Mouse (Mus musculus): Measurements from ENCODE around the gene Scyl3.

The Scyl3 gene

DNA sequence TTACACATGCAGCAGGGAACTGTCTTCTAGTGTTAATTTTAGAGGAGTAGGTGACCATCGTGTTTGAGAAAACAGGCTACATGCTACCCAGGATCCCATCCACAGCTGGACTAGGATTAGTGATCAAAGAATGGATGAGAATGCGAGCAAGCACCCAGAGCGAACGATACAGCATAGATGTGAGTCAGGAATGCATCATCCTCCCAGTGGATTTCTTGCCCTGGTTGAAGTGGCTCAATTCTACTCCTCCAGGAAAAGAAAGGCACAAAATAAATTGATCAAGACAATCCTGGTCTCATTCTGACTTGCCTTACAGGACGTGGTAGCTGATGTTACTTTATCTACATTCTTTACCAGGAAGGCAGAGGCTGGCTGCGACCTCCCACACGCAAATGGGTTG is at the start of gene Scyl3:
TSS of gene Scyl3 (plus strand) at position 255 of the 400 bp plus-strand sequence.
- no peak for DNase-seq (ENCODE audit: low read depth, low spot score)

DNA sequence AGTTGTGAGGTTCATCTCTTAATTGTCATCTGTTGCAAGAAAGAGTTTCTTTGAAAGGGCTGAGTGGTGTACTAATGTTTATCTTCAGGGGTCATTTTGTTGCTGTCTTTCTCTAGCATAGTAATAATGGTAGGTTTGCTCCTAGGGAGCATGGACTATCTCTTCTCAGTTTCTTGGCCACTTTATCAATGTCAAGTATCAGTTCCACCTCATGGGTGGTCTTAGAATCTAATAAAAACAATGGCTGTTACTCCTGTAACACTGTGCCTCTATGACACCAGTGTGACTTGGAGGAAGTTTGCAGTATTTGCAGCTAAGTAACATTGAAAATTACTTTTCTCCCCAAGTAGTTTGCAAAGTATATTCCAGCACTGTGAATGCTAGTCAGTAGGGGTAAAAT is 39.3 kb upstream of the Scyl3 start:
- DNase-seq (ENCODE audit: low read depth, low spot score): no peak

DNA sequence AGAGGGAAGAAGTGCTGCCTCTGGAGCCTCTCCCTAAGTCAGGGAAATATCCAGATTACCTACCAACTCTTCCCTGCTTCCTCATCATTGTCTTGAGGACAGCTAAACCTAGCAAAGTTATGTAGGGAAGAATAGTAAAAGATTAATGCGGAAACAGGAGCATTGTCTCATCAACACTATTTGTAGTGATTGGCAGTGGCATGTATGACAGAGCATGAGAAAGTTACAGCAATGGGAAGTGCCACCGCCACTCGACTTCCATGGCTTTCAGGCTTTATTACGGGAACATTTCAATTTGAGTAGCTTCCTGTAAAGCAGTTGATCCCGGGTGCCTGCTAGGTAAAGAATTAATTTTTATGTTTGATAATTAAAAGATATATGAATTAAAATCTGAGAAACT is 35.6 kb upstream of the Scyl3 start:
- no peak for DNase-seq (ENCODE audit: low read depth, low spot score)

DNA sequence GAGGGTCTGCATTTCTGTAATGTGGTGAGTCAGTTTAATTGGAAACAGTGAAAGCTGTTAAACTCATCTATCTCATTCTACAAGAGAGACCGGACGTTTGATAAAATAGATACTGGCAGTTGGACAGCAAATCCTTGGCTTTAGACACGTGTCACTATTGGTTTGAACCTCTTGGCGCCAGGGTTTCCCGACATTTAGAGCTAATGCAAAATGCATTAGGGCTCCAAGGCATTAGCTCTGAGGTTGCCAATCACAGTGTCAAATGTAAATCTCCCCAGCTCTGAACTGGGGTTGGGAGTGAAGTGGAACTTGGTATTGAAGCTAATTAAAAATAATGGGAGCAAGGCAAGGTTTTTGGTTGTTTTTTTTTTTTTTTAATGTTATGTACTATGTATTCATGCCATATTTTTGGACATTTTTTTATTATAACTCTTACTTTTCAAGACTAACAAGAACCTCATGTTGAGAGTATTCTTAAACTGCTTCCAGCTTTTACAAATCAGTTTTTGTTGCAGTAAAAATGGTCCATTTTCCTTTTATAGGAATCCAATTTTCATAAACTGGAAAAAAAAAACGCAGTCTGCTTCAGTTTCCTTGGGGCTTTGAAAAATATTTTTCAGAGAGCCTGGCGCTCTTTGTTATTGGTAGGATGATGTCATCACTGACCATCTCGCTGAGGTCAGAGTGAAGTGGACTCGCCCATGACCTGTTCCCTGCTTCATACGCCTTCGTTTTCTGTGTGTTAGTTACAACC is 34.9 kb upstream of the Scyl3 start:
- peak; percentile 23 for DNase-seq (ENCODE audit: low read depth, low spot score)

DNA sequence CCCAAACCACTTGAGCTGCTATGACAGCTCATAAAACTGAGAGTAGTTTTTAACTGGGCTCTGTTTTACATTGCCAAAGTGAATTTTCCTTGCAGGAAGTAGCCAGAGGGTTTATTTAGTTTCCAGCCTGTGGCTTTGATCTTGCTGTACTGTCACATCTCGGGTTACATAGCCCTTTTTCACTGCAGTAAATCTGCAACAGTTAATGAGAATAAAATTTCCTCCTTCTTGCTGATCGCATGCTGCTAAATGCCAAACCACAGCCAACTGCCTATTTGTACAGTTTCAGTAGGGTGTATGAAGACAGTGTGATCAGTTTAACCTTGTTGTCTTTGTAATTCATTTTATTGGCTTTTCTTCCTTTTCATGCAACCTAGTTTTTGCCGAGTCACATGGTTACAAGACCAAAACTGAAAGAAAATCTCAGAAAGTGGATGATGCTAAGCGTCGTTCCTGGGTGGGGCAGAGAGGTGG is 30.6 kb upstream of the Scyl3 start:
- DNase-seq (ENCODE audit: low read depth, low spot score): peak; percentile 88

DNA sequence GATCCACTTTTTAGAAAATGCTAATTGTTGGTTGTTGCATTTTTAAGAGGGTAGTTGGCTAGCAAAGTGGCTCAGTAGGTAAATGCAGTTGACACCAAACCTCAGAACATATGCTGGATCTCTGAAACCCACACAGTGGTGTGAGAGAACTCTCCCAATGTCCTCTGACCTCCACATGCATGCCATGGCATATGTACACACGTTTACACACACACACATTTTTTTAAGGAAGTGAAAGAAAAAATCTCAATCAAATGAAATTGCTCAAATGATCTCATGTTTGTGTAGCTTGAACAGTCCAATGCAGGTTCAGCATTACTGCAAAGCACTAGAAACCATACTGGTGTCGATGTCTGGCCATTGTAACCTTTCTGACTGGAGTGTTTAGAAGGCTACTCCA is 29.3 kb upstream of the Scyl3 start:
- DNase-seq (ENCODE audit: low read depth, low spot score): no peak

DNA sequence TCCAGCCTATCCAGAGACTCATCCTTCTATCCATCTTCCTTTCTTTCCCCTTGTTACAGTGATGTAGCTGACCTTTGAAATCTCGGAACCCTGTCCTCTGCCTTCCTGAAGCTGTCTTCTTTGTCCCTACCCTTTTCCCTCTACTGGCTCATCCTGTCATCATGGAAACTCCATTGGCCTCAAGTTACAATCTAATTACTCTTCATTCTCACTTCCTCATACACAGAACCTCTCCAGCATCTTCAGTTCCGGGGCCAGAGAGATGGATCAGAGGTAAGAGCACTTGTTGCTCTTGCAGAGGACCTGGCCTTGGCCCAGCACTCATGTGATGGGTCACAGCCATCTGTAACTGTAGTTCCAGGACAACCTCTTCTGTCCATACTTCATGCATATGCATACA is 28.7 kb upstream of the Scyl3 start:
- DNase-seq (ENCODE audit: low read depth, low spot score): no peak

DNA sequence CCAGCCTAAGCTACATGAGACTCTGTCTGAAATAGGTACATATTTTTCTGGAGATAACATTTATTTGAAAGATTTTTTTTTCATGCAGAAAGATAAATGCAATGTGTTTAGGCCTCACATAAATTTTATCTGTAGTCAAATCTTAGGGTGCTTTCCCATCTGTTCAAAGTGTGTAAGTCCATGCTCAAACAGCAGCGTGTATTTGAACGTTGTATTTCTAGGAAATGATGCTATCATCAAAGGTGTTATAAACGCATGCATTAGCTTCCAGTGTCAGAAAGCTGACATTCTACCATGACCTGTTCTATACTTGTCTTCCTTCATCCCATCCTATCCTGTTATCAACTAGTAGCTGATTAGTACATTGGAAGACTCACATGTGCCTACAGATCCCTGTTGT is 25.5 kb upstream of the Scyl3 start:
- no peak for DNase-seq (ENCODE audit: low read depth, low spot score)

DNA sequence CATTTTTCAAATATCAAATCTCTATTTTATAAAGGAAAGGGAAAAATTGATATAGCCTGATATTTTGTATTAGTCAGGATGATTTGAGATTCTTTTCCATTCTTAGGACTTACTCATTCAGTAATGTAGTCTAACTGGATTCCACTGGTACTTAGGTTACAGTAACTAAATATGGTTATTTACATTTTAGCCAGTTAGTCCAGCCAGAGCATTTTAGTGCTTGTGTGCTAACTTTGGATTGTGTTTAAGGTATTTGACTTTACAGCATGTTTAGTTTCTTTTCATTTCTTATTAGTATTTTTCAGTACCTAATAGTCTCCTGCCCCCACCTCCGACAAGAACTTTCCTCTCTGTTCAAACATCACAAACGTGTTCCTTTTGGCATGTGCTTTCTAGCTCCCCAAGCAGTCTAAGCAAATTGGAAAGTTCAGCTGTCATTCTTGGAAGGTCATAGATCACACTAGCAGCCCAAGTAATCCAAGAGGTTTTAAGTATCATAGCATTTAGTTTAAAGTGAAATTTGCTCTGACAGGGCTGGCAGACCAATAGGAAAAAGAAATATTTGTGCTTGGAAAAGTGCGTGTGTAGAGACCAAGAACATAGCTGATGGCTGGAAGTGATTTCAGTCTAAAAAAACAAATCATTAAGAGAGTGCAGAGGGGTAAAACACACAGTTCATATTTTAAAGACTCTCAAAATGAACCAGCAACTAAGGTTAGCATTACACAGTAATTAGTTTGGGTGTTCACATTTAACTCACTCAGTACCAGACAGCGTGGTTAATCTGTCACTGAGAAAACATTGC is 21.7 kb upstream of the Scyl3 start:
- DNase-seq (ENCODE audit: low read depth, low spot score): peak; percentile 67

DNA sequence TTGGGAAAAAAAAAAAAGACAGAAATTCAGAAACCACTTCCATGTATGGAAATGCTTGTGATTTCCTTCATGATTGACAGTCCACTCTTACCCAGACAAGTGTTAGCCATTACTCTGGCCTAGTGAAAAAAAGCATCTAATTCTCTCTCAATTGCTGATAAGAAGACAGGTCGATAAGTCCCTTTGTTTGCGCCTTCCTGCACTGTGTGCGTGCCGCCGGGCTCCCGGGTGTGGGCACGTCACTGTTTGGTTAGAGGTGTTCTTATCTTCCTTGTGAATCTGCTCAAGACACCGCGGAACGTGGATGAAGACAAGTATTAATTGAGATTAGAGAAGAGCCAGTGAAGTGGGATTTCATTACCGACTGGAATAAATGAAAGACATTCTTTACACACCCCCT is 20.5 kb upstream of the Scyl3 start:
- DNase-seq (ENCODE audit: low read depth, low spot score): no peak

DNA sequence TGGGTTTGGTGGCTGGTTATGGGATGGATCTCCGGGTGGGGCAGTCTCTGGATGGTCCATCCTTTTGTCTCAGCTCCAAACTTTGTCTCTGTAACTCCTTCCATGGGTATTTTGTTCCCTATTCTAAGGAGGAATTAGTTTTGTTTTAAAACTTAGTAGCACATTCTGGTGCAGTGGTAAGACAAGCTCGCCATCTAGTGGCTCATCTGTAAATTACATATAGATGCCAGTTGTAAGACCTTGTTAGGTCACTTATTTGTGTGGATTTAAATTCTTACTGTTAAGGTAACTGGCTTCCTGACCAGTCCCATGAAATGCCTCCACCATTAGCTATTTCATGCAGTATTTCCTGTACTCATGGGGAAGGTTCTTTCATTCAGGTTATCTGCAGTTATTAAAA is 18.6 kb upstream of the Scyl3 start:
- DNase-seq (ENCODE audit: low read depth, low spot score): peak; percentile 83

DNA sequence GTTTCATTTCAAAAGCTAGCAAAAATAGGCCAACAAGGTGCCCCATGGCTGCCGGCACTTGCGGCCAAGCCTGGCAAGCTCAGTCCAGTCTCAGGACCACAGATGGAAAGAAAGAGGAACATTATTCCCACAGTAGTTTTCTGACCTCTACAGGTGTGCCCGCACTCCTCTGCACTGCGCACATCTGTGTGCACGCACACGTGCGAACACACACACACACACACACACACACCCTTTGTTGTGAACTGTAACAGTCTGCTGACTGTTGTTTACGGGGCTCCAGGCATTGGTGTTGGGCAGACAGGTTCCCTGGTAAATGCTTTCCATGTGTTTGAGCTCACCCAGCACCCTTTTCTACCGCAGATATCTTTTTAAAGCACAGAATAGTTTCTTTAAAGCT is 18.1 kb upstream of the Scyl3 start:
- no peak for DNase-seq (ENCODE audit: low read depth, low spot score)

DNA sequence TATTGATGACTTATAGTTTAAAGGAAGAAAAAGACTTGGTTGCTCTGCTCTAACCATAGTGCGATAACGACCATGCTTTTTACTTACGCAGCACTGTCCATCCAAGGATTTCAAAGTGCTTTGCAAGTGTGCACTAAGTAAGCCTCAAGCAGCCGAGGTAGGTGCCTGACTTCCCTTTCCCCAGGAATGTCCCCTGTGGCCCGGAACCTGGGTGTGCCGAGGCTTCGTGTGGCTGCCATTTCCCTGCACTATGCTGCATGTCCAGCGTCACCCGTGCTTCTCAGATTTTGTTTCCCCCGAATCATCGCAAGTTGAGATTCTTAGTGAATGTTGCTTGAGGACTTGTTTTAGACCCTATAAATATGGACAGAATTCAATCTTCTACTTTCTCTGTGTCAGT is 16.9 kb upstream of the Scyl3 start:
- DNase-seq (ENCODE audit: low read depth, low spot score): no peak

DNA sequence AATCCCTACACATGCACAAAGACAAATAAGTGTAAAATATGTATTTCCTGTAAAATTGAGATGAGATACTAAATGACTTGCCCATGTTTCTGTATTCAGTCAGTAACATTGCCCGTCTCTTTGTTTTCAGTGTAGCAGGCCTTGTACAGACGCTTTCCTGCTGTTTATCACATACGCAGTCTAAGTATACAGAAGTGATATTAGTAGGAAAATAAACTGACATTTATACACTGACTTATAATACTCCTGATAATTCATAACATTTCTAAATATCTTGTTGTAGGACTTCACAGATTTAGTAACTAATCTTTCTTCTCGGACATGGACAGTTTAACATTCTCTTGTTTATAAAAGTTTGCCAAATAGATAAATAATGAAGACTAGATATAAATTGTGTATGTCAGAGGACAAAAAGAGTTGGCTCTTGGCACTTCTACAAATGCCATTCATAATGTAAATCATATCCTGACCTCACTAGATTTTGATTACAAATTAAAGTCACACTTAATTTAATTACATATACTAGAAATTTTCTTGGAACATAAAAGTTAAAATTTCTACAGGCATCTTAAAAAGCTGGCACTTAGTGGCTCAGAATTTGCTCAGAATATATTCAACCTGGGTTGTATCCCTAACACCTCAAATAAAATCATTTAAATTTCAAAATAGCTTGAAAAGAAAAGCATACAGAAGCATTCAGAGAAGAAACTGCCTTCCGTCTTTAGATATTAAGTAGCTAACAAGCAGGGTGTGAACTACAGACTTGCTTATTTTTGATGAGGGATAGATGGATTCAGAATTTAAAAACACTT is 11.3 kb upstream of the Scyl3 start:
- DNase-seq (ENCODE audit: low read depth, low spot score): no peak

DNA sequence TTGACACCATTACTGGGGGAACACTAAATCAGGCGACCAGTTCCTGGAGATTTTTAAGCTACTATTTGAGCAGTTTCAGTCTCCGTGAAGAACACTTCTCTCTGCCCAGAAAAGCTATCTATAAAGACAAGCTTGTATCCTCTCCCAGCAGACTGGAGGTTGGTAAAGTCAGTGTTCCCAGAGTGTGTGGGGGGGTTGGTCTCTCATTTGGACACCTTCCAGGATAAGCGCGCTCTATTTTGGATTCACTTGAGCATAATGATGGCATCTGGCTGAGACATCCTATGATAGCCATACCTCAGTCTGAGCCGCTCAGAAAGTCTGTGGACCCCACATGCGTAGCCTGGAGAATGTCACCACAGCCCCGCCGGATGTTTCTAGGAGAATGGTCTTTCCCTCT is 4.8 kb upstream of the Scyl3 start:
- no peak for DNase-seq (ENCODE audit: low read depth, low spot score)

DNA sequence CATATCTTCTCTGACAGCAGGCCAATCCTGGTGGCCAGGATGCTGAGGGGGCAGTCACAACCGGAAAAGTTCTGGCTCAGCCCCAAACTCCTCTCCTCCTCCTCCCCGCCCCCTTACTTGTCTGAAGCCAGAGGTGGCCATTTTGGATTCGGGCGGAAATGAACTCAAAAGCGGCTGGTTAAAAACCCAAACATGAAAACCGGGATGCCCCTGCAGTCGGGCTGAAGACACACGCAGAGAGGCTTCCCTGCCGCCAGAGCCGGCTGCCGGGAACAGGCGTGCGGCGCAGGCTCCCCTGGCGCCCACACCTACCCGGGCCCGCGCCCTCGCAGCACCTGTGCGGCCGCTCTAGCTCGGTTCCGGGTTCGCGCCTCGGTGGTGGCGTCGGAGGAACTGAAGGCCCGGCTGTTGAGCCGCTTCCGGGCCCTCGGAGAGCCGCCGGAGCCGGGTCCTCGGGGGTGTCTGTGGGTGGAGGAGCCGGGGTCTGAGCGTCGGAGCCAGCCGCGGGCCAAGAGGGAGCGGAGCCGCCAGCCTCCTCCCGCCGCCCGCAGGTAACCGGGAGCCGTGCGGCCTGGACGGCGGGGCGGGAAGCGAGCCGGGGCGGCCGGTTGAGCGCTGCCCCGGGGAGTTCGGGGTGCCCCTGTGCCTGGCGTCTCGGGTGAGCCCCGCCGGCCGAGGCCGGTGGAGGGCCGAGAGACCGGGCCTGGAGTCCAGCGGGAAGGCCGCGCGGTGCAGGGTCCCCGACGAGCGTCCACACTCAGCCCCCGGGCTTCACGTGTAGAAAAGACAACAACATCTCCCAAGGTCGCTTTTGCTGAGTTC is 947 bp downstream of the Scyl3 start:
- DNase-seq (ENCODE audit: low read depth, low spot score): peak; percentile 92

DNA sequence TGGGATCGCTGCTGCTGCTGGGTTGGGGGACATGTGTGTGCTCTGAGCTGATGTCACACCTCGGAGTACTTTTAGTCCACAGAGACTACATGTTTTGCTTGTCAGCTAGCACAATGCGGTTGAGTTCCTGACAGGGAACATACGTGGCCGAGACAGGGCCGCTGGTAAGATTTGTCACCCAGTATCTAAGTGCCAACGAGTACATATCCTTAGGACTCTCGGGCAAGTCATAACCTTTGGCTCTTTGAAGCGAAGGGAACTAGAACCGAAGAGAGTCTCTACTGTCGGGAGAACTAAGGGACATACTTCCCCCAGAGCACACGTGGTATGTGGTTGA is 1.5 kb downstream of the Scyl3 start:
- no peak for DNase-seq (ENCODE audit: low read depth, low spot score)

DNA sequence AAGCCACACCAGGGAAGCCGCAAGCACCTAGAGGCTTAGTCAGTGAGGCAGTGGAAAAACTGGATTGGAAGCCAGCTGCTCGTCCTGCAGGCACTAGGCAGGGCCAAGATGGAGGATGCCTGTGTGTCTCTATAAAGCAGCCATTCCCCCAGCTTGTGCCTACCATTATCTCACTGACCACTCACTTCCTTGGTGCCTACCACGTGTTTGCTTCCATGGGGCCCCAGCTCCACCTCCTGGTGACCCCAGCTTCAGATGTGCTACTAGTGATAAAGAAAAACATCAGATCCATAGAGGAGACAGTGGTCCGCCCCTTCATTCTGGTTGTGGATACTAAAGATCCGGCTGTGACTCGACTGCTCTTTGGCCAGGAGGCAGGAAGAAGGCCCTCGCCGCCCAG is 2.9 kb downstream of the Scyl3 start:
- no peak for DNase-seq (ENCODE audit: low read depth, low spot score)

DNA sequence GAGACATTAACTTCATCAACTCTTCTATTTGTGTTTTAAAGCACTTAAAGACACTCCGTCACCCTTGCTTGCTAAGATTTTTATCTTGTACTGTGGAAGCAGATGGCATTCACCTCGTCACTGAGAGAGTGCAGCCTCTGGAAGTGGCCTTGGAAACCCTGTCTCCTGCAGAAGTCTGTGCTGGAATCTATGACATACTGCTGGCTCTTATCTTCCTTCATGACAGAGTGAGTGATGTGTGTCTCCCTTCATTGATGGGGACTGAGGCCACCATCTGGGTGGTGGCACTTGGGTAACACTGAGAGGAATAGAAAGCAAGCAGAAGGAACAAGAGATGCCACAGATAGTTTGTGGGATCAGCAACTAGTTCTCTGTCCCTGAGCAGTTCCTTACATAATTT is 5.7 kb downstream of the Scyl3 start:
- DNase-seq (ENCODE audit: low read depth, low spot score): no peak

DNA sequence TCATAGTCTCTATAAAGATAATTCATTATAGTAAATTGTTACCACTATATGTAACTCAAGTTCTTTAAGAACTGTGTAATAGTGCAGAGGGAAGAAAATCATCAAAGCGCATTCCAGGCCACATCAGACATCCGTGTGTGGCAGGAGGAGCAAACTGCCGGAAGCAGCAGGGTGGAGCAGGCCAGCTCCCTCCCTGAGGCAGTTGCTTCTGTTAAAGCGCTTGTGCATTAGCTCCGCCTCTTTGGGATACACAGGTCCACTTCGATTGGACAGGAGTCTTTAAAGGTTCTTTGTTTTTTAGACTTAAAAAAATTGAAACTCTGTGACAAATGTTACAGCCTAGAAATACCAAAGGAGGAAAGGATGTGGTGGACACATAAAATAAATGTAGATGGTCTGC is 13.2 kb downstream of the Scyl3 start:
- no peak for DNase-seq (ENCODE audit: low read depth, low spot score)

DNA sequence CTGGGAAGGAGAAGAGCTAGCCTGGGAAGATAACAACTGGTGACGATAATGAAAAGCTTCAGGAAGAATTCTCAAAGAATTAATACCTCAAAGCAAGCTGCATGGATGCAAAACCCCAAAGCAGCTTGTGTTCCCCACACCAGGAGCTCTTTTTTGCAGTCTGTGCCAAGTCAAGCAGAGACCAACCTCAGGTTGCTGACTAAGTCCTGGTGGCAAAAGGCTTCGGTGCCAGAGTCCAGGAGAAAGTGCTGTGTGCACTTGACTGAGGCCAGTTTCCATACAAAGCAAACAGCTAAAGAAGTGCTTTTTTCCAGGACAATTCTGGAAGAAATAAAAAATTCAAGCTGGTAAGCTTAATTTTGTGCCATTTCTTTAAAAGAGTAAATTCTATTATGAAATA is 24.5 kb downstream of the Scyl3 start:
- DNase-seq (ENCODE audit: low read depth, low spot score): no peak

DNA sequence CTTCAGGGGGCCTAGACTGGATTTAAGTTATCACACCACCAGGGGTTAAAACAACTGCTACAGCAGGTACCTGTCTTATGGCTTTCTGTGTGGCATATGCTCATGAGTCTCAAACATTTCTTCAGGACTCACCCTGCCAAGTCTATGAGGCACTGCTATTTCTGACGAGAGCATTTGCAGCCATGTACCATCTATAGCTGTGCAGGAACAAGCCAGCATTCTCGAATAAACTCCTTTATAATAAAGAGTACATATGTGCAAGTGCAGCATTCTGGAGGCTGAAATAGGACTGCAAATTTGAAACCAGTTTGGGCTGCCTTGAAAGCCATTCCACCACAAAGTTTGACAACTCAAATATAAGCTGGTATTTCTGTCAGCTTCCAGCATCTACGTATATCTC is 29.1 kb downstream of the Scyl3 start:
- DNase-seq (ENCODE audit: low read depth, low spot score): no peak

Data from forelimb bud, embryonic 11.5 days (tissue).